Mouse (Mus musculus) small intestine, adult 2 months (tissue): ENCODE results near the gene Dpysl5.

ENCODE experiments used
- CTCF ChIP-seq: fragments of 200-500 bp; IDR thresholded peaks from 2 replicates; pipeline ENCODE4 v1.5.1; 2012; ENCODE audit warnings: low read depth, mild to moderate bottlenecking, control low read depth, inconsistent platforms, low read length, moderate library complexity, mixed read lengths; ENCODE audit not compliant: insufficient replicate concordance, insufficient read length; ENCODE audit errors: extremely low read depth
- POLR2A ChIP-seq: fragments of 200-500 bp; IDR thresholded peaks from 2 replicates; pipeline ENCODE4 v1.6.1; 2012; ENCODE audit warnings: low read depth, mild to moderate bottlenecking, control low read depth, inconsistent platforms, low read length, moderate library complexity

- no peak for TF ChIP-seq POLR2A
- no peak for TF ChIP-seq CTCF
Measured at GRCm38 (mm10) chr5:30825166-30825565, 113.8 kb downstream of the Dpysl5 start.
